33 mouse cellular contexts compared by ENCODE assay signal in genomic region chrX:155591490-155591889, GRCm38 (mm10). TPM values are rescaled to one million over a fixed set of nuclear protein-coding genes. Genes with fewer than 3 reads are reported as not detected.
DNase-seq lines count a peak whose midpoint lies in the region; ATAC-seq and TF ChIP-seq lines count a peak whose summit lies in the region.
"Had no signal": no experiment of that assay in that cellular context is flagged by ENCODE, and none has a peak within 500 bp of the region (broad histone marks: within the 10 kb centered on the region; RNA-seq: fewer than 3 reads in every experiment).

No protein-coding gene starts in this region.

- peak overlapping the region; percentile 5 for H3K4me2 ChIP-seq in myocyte (ENCODE audit: low read depth)
- H3K4me2 ChIP-seq: hindbrain, embryonic 13.5 days; limb, embryonic 13.5 days; liver, embryonic 11.5 days; midbrain, embryonic 11.5 days had no signal

- no peaks in the 10 kb centered on the region for H3K36me3 ChIP-seq in myocyte (ENCODE audit: control insufficient read depth, insufficient read depth)
- H3K36me3 ChIP-seq: hindbrain, embryonic 13.5 days; limb, embryonic 13.5 days had no signal

- no peaks in the 10 kb centered on the region for H3K79me2 ChIP-seq in myocyte (ENCODE audit: control insufficient read depth, insufficient read depth)

- TF ChIP-seq CTCF in gastrocnemius, adult 2 months (IDR thresholded peaks at IDR 0.05) = no peak

- no peak overlapping the region for H3K4me3 ChIP-seq in myocyte
- no peak overlapping the region for H3K4me3 ChIP-seq in gastrocnemius, adult 2 months
- H3K4me3 ChIP-seq: erythroblast, embryonic 14.5 days; hindbrain, embryonic 13.5 days; limb, embryonic 13.5 days had no signal

- peak; percentile 93 for ATAC-seq in cerebellum, adult (ENCODE audit: insufficient number of reproducible peaks, low FRiP score, low TSS enrichment)
- ATAC-seq: forebrain, embryonic 16.5 days; intestine, postnatal 0 days; liver, postnatal 0 days had no signal

- H3K27me3 ChIP-seq in myocyte (ENCODE audit: control insufficient read depth, insufficient read depth, insufficient read length) = no peaks in the 10 kb centered on the region
- H3K27me3 ChIP-seq: hindbrain, embryonic 13.5 days; limb, embryonic 13.5 days had no signal

- no peak overlapping the region for H3ac ChIP-seq in myocyte (ENCODE audit: control insufficient read depth, insufficient read length)

- no peak for TF ChIP-seq POLR2A in myocyte (IDR thresholded peaks at IDR 0.05; ENCODE audit: insufficient read length, low read depth)

- H3K27ac ChIP-seq in gastrocnemius, adult 2 months = no peak overlapping the region
- H3K27ac ChIP-seq: hindbrain, embryonic 13.5 days; limb, embryonic 13.5 days had no signal

- intact Hi-C loops in gastrocnemius, adult 2 months (cut with DNase I) = no loop called here

- peak; percentile 83 for DNase-seq in cerebellum, adult 11-12 months
- peak; percentile 85 for DNase-seq in cerebellum, adult 9-11 months
- no peak for DNase-seq in gastrocnemius, adult 2 months
- no peak for DNase-seq in spleen, postnatal 14 days (ENCODE audit: low spot score in 2 of 2)
- DNase-seq: adrenal gland, postnatal 36 days; B cell, adult 2 months; embryo, embryonic 11 days; kidney, postnatal 25 days; liver, postnatal 0 days; lung, postnatal 36 days had no signal

TF ChIP-seq in myocyte, 11 proteins besides CTCF, POLR2A, EP300 and RAD21:
- TF ChIP-seq MYOG (IDR thresholded peaks at IDR 0.05; ENCODE audit: control insufficient read depth in 1 of 3, insufficient read depth in 1 of 3, insufficient read length in 2 of 3, low read depth in 2 of 3) (no peak), POLR2AphosphoS2 (IDR thresholded peaks at IDR 0.05; ENCODE audit: insufficient read length, low read depth) (no peak)
TF ChIP-seq in myocyte: peak in this region for 0.

RNA-seq across cellular contexts. Expression of gene Ptchd1, which starts 32.1 kb away (rescaled TPM):
- 0.08 TPM for polyA plus RNA-seq in myocyte (2012; fragmentation: generic; extraction: Trizol)
- total RNA-seq in gastrocnemius, adult 2 months (2021) = under 1 TPM; 0.20 TPM
- total RNA-seq: granulocyte monocyte progenitor cell, adult 5-6 weeks had no signal
- polyA plus RNA-seq: erythroblast, embryonic 14.5 days; liver, postnatal 0 days had no signal

RNA-seq across cellular contexts. Expression of gene Gm15155, which starts 33.1 kb away (rescaled TPM):
- polyA plus RNA-seq in myocyte (2012; fragmentation: generic; extraction: Trizol) = not detected
- not detected for total RNA-seq in gastrocnemius, adult 2 months (2021)
- total RNA-seq: adrenal gland, adult 18-20 months; adrenal gland, postnatal 36 days; gastrocnemius, adult 8-10 months; granulocyte monocyte progenitor cell, adult 5-6 weeks; heart, postnatal 25 days; layer of hippocampus, adult 18-20 months; layer of hippocampus, postnatal 10 days; megakaryocyte, adult 5-6 weeks had no signal
- polyA plus RNA-seq: embryonic facial prominence, embryonic 14.5 days; erythroblast, embryonic 14.5 days; forebrain, embryonic 11.5 days; heart, embryonic 14.5 days; hindbrain, embryonic 13.5 days; intestine, postnatal 0 days; kidney, embryonic 14.5 days; limb, embryonic 13.5 days; liver, embryonic 11.5 days; liver, postnatal 0 days; lung, embryonic 16.5 days; midbrain, embryonic 11.5 days; testis, adult 2 months; thymus, postnatal 0 days had no signal

Comparison
In these comparisons a context has a peak if more than half of its experiments do, and no peak if none do; other contexts are left out.
1. DNase-seq: peak in cerebellum, adult 11-12 months (single experiment) and cerebellum, adult 9-11 months (single experiment); none in gastrocnemius, adult 2 months (single experiment) and spleen, postnatal 14 days (0 of 2).